1 mouse cellular context compared by ENCODE assay signal in the genomic region with DNA sequence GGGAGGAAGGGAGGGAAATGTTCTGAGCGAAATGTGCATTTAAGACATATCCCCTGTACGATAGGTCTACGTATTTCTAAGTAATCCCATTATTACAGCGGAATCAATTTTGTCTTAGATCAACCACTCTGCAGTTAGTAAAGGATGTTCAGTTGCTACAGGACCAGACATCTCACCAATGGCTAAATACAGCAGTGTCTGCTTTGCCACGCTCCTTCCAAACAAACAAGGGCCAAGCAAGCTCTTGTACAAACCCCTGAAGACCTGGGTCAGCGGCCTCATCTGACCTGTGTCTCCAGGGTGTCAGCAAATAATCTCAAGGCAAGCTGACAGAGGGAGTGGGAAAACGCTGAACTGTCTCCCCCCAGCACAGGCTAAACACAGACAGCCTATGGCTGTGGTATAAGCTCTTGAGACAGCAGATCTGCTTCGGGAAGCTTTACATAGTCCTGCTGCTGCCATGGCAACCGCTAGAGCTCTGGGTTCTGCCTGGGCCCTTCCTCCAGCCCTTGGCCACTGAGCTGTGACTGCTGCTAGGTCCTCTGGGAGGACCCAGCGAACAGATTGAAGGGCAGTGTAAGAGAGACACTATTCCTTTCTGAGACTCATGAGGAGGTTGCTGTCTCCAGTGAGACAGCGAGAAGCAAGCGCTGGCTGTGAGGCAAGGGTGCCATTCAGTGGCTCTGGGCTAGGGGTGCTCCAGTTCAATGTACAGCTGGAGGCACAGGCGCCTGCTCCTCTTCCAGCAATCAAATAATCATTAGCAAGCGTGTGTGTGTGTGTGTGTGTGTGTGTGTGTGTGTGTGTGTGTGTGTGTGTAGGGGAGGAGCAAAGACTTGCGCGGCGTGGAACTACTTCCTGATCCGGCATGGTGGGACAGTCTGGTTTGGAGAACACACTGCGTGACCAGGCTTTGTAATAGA.
A peak's percentile ranks its signal among the peaks of the same experiment; 100 is the strongest.
TF ChIP-seq lines count a peak whose summit lies in the region.

No protein-coding gene starts in this region.

TF ChIP-seq in CH12.LX, 34 proteins besides CTCF, POLR2A, EP300 and RAD21 (continued from another document):
- TF ChIP-seq NRF1 (IDR thresholded peaks at IDR 0.05; ENCODE audit: low read depth, low read length) (0 out of 2 replicates have a peak, but pooled peaks have one; percentile 21), CHD2 (IDR thresholded peaks at IDR 0.05; ENCODE audit: low read length) (0 out of 2 replicates have a peak, but pooled peaks have one; percentile 24), USF1 (IDR thresholded peaks at IDR 0.05; ENCODE audit: low read depth, low read length) (no peak), MAFK (IDR thresholded peaks at IDR 0.05; ENCODE audit: insufficient replicate concordance, low read length) (no peak), NELFE (IDR thresholded peaks at IDR 0.05; ENCODE audit: low read depth, low read length) (peak; percentile 55), IRF4 (IDR thresholded peaks at IDR 0.05; ENCODE audit: low read depth, low read length) (no peak), ZMIZ1 (IDR thresholded peaks at IDR 0.05; ENCODE audit: low read depth, low read length) (no peak), USF2 (conservative IDR thresholded peaks at IDR 0.05; ENCODE audit: low read depth, low read length) (no peak), TCF12 (IDR thresholded peaks at IDR 0.05; ENCODE audit: low read depth, low read length) (peak; percentile 37; the same call in 1 of the 2 replicates), KAT2A (IDR thresholded peaks at IDR 0.05; ENCODE audit: insufficient replicate concordance, low read length) (no peak), ETS1 (conservative IDR thresholded peaks at IDR 0.05; ENCODE audit: low read depth, low read length) (no peak), ZNF384 (IDR thresholded peaks at IDR 0.05; ENCODE audit: low read depth, low read length) (no peak), MYC (IDR thresholded peaks at IDR 0.05; ENCODE audit: low read depth, low read length) (0 out of 2 replicates have a peak, but pooled peaks have one; percentile 52), MAX (IDR thresholded peaks at IDR 0.05; ENCODE audit: low read length) (0 out of 2 replicates have a peak, but pooled peaks have one; percentile 40), BHLHE40 (IDR thresholded peaks at IDR 0.05; ENCODE audit: low read depth, low read length) (no peak), JUND (conservative IDR thresholded peaks at IDR 0.05; ENCODE audit: low read depth, low read length) (no peak), MXI1 (IDR thresholded peaks at IDR 0.05; ENCODE audit: low read depth, low read length) (peak; percentile 79), ZC3H11A (IDR thresholded peaks at IDR 0.05; ENCODE audit: low read depth, low read length) (no peak), GABPA (IDR thresholded peaks at IDR 0.05; ENCODE audit: insufficient replicate concordance, low read depth, low read length) (no peak), MAZ (IDR thresholded peaks at IDR 0.05; ENCODE audit: low read depth, low read length) (no peak)
